Comparison of ENCODE assay signal across 10 mouse cellular contexts in genomic region chr11:76322939-76323338, GRCm38 (mm10).
A peak's percentile ranks its signal among the peaks of the same experiment; 100 is the strongest.
DNase-seq lines count a peak whose midpoint lies in the region; ATAC-seq lines count a peak whose summit lies in the region.
"Had no signal": no experiment of that assay in that cellular context is flagged by ENCODE, and none has a peak within 500 bp of the region (broad histone marks: within the 10 kb centered on the region; RNA-seq: fewer than 3 reads in every experiment).

No protein-coding gene starts in this region.

- H3K27me3 ChIP-seq in heart, embryonic 10.5 days (ENCODE audit: insufficient read depth, poor library complexity, severe bottlenecking): no peaks in the 10 kb centered on the region

- WGBS in heart, embryonic 10.5 days: 76% methylated on average over 5 of the region's 5 CpGs

- DNase-seq in cerebellum, adult 11-12 months: peak; percentile 52
- DNase-seq in cerebellum, postnatal 10 days: no peak
- peak; percentile 70 for DNase-seq in retina, postnatal 1 day
- DNase-seq in retina, embryonic 14.5 days (ENCODE audit: low spot score): no peak
- no peak for DNase-seq in heart, embryonic 10.5 days (ENCODE audit: low spot score)
- no peak for DNase-seq in neural tube, embryonic 10.5 days (ENCODE audit: extremely low spot score, low spot score)
- DNase-seq in gastrocnemius, postnatal 25 days: no peak
- DNase-seq: forebrain, postnatal 0 days had no signal

- peaks cover 64% of the 10 kb centered on the region for H3K4me1 ChIP-seq in heart, embryonic 10.5 days

- peaks cover 8% of the 10 kb centered on the region; the same call in 1 of the 2 replicates for H3K36me3 ChIP-seq in heart, embryonic 10.5 days

- peak overlapping the region; percentile 38; the same call in 1 of the 2 replicates for H3K27ac ChIP-seq in heart, embryonic 10.5 days
- H3K27ac ChIP-seq: kidney, postnatal 0 days had no signal

- no peak for ATAC-seq in megakaryocyte progenitor cell, adult 5-6 weeks (replicated peaks; ENCODE audit: poor library complexity)
- ATAC-seq: forebrain, postnatal 0 days had no signal

- H3K4me3 ChIP-seq in heart, embryonic 10.5 days: no peak overlapping the region

- H3K9me3 ChIP-seq in heart, embryonic 10.5 days: no peaks in the 10 kb centered on the region

Comparison
In these comparisons a context has a peak if more than half of its experiments do, and no peak if none do; other contexts are left out.
1. DNase-seq: peak in cerebellum, adult 11-12 months (single experiment) and retina, postnatal 1 day (single experiment); none in cerebellum, postnatal 10 days (0 of 2), retina, embryonic 14.5 days (single experiment), heart, embryonic 10.5 days (single experiment), neural tube, embryonic 10.5 days (single experiment) and gastrocnemius, postnatal 25 days (single experiment).